Mouse (Mus musculus): ENCODE data around the gene Auts2. TPM values are rescaled to one million over a fixed set of nuclear protein-coding genes. Genes with fewer than 3 reads are reported as not detected.

Auts2 gene
- polyA plus RNA-seq, 1 experiment from 2014 or later: 24.7 TPM

DNA sequence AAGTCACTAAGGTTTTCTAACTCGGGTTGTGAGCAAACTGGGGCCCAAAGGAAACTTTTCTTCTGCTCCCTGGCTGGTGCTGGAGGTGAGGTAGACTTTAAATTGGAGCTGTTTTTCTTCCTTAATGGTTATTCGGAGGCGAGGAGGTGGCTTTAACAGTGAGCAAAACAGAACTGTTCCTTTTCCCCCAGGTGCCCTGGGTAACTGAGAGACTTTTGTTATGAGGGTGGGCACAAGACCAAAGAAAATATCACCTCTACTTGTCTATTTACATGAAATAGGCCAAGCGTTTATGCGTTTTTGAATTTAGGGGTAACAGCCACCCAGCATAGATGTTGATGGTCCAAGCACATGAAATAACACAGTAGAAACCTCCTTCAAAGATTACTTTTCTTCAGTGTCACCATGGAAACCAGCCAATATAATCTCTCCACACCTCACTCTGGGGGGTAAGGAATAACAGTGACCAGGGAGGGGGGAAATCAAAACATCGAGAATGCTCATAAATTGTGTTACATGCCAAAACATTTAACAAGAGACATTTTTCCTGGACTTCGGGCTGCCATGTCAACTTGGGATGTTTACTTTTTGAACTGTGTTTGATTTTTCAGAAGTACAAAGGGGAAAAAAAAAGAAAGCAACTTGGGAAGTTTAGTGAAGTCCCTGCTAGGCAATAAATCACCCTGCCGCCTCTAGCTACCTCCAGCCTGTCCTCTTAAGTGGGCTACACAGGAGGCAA, 832.2 kb downstream of the Auts2 start:
- WGBS: 70% methylated on average over 8 of the region's 8 CpGs
- no peaks in the 10 kb centered on the region for H3K27me3 ChIP-seq (ENCODE audit: insufficient read depth, poor library complexity, severe bottlenecking)
- no peak for DNase-seq (ENCODE audit: low spot score)
- no peak overlapping the region for H3K27ac ChIP-seq
- H3K4me3 ChIP-seq: no peak overlapping the region
- peaks cover 7% of the 10 kb centered on the region; the same call in 1 of the 2 replicates for H3K36me3 ChIP-seq
- 0 out of 2 replicates have a peak, but pooled peaks cover 5% of the 10 kb centered on the region for H3K4me1 ChIP-seq
- peaks cover 4% of the 10 kb centered on the region; the same call in 1 of the 2 replicates for H3K9me3 ChIP-seq

DNA sequence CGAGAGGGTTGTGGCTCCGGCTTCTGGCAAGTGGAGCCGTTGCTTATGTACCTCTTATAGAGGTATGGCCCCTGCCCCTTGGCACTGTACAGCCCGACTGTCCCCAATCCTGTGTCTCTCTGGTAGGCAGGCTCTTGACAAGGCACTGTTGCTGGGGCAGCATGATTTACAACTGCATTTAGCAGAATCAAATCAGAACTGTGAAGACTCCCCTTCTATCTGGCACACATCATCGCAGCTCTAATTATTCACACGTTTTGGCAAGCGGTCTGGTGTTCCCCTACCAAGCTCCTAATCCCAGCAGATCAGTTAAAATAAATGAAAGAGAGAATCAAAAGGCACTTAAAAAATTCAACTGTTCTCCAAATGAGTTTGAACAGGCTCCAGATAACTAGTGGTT, 835.7 kb downstream of the Auts2 start:
- 90% methylated on average over 7 of the region's 7 CpGs for WGBS
- no peak overlapping the region for H3K27ac ChIP-seq
- no peaks in the 10 kb centered on the region for H3K36me3 ChIP-seq
- no peaks in the 10 kb centered on the region for H3K27me3 ChIP-seq (ENCODE audit: insufficient read depth, poor library complexity, severe bottlenecking)
- no peak for DNase-seq (ENCODE audit: low spot score)
- no peak overlapping the region for H3K4me3 ChIP-seq
- no peaks in the 10 kb centered on the region for H3K9me3 ChIP-seq
- H3K4me1 ChIP-seq: 0 out of 2 replicates have a peak, but pooled peaks cover 5% of the 10 kb centered on the region

DNA sequence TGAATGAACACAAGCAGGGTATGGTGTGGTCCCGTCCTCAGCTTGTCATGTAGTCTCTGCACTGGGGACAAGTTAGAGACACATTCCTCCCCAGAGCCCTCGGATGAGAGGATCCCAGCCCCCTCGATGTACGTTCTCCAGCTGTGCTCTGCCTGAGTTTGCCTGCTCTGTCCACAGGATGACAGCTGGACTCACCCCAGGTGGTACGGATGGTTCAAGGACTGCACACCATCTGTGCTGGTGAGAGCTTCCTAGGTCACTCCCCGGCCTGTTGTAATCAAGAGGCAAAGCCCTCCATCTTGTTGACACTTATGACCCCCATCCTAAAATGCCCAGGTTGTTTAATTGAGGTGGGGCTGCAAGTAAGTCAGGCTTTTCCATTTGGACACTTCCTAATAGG, 839.4 kb downstream of the Auts2 start:
- no peaks in the 10 kb centered on the region for H3K36me3 ChIP-seq
- no peak overlapping the region for H3K27ac ChIP-seq
- H3K9me3 ChIP-seq: no peaks in the 10 kb centered on the region
- DNase-seq (ENCODE audit: low spot score): no peak
- no peak overlapping the region for H3K4me3 ChIP-seq
- WGBS: 66% methylated on average over 6 of the region's 6 CpGs
- H3K27me3 ChIP-seq (ENCODE audit: insufficient read depth, poor library complexity, severe bottlenecking): no peaks in the 10 kb centered on the region
- H3K4me1 ChIP-seq: 0 out of 2 replicates have a peak, but pooled peaks cover 4% of the 10 kb centered on the region

DNA sequence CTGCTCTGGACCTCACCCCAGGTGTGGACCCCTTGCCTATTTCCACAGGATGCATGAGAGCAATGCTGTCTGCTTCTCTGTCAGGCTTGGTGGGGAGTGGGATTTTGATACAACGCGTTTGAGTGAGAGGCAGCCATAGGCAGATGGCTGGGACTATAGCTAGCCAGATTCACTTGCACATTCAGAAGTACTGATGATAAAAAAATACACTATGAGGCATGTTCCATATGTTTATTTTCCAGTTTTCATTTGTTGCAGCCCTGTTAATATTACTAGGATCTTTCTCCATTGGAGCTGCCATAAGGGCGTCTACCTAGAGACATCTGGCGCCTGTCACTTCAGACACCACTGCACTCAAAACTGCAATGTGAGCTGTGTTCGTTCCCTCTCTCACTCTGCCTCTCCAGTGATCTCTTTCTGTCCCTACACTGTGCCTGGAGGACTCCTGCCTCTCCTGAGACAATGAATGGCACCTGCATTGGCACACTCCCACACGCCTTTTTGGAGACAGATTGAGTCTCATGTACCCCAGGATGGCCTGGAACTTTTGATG, 840.2 kb downstream of the Auts2 start:
- H3K27me3 ChIP-seq (ENCODE audit: insufficient read depth, poor library complexity, severe bottlenecking): no peaks in the 10 kb centered on the region
- 84% methylated on average over 6 of the region's 6 CpGs for WGBS
- no peaks in the 10 kb centered on the region for H3K36me3 ChIP-seq
- DNase-seq (ENCODE audit: low spot score): no peak
- H3K4me3 ChIP-seq: no peak overlapping the region
- H3K9me3 ChIP-seq: no peaks in the 10 kb centered on the region
- H3K4me1 ChIP-seq: 0 out of 2 replicates have a peak, but pooled peaks cover 4% of the 10 kb centered on the region
- H3K27ac ChIP-seq: no peak overlapping the region

DNA sequence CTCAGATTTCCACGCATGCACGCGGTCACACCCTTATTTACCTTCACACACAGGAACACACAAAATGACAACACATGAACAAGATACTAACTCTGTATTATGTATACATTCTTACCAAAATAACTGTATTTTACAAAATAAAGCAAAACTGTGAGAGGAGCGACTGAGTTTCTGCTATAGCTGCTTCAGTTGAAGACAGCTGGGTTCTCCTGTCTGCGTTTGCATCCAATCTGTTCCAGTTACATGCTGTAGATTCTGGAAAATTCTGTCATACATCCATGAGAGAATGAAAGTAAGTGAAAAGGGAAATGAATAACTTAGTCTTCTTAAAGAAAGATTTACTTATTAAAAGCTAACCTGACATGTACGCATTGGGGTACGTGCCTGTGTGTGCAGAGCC, 844.2 kb downstream of the Auts2 start:
- 95% methylated on average over 7 of the region's 7 CpGs for WGBS
- Histone ChIP-seq H3K4me3 (no peak overlapping the region), H3K27me3 (ENCODE audit: insufficient read depth, poor library complexity, severe bottlenecking) (no peaks in the 10 kb centered on the region), H3K9me3 (no peaks in the 10 kb centered on the region), H3K36me3 (no peaks in the 10 kb centered on the region), H3K27ac (no peak overlapping the region), H3K4me1 (0 out of 2 replicates have a peak, but pooled peaks cover 4% of the 10 kb centered on the region)
- no peak for DNase-seq (ENCODE audit: low spot score)

DNA sequence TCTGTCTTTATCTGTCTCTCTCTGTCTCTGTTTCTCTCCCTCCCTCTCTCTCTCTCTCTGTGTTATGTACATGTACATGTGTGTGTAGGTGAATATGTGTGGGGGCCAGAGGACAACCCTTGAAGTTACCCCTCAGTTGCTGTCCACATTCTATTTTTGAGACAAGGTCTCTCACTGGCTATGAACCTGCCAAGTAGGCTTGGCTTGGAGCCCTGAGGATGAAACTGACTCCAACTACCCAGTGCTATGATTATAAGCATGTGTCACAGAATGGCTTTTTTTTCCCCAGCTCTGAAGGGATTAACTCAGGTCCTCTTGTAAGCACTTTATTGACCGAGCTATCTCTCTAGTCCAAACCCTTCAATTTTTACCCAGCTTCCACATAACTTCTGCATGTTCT, 852.4 kb downstream of the Auts2 start:
- 79% methylated on average over 1 of the region's 1 CpGs for WGBS
- H3K27me3 ChIP-seq (ENCODE audit: insufficient read depth, poor library complexity, severe bottlenecking): no peaks in the 10 kb centered on the region
- DNase-seq (ENCODE audit: low spot score): no peak
- no peaks in the 10 kb centered on the region for H3K36me3 ChIP-seq
- no peak overlapping the region for H3K4me3 ChIP-seq
- no peaks in the 10 kb centered on the region for H3K9me3 ChIP-seq
- no peaks in the 10 kb centered on the region for H3K4me1 ChIP-seq
- no peak overlapping the region for H3K27ac ChIP-seq

DNA sequence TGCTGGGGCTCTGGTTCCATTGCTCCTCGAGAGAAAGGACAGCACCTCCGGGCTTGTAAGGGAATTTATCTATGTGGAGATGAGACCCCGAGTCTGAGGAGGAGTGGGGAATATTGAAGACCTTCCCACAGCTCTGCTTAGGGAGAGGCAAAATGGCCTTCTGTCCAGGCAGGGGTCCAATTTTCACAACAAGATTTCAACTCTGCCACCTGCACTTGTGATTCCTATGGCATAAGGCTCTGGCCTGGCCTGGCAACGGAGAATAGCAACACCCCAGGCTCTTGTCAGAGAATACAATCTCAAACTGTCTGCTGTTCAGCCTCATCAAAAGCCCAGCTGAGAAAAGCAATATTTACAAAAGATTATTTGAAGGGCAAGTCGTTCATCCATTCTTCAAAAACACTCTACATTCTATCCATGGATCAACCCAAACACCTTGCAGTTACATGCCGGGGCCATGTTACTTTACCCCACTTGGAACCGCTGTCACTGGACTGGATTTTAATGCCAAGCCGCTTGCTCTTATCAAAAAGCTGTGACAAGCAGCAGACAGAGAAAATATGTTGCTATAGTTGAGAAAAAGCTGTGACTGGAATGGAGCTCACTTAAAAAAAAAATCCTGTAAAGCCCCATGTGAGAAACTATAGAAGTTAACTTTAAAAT, 856.1 kb downstream of the Auts2 start:
- WGBS: 81% methylated on average over 8 of the region's 8 CpGs
- H3K27me3 ChIP-seq (ENCODE audit: insufficient read depth, poor library complexity, severe bottlenecking): no peaks in the 10 kb centered on the region
- H3K4me3 ChIP-seq: no peak overlapping the region
- 0 out of 2 replicates have a peak, but pooled peaks cover 2% of the 10 kb centered on the region for H3K36me3 ChIP-seq
- peaks cover 4% of the 10 kb centered on the region; the same call in 1 of the 2 replicates for H3K9me3 ChIP-seq
- DNase-seq (ENCODE audit: low spot score): no peak
- no peak overlapping the region for H3K27ac ChIP-seq
- H3K4me1 ChIP-seq: no peaks in the 10 kb centered on the region

DNA sequence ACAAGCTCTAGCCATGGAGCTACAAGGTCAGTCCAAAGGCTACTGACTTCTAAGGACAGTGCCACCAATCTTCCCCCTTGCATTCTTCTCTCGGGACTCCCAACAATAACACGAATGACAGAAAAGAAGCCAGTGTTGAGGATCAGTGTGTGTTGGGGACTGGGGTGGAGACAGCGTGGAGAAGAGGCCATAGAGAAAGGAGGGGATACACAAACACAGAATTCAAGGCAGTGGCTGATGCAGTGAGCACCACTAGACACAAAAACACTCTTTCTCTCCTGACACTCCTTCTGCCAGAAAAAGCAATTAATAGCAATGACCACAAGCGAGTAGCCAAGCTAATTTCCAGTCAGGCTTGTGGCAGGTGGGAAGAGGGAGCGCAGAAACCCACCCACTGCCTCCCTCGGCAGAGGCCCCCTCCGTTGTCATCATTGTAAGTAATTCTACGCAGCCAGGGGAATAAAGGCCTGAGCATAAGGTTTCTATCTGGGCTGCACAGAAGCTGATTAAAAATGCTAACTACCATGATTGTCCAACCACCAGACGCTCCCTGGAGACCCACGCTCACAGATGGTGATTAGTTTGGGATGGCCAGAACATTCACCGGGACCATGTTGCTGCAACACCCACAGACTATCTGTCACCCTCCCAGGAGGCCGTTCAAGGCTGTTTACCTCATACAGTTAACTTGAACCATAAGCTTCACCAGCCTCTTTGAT, 862.9 kb downstream of the Auts2 start:
- 0 out of 2 replicates have a peak, but pooled peaks cover 2% of the 10 kb centered on the region for H3K36me3 ChIP-seq
- H3K4me1 ChIP-seq: 0 out of 2 replicates have a peak, but pooled peaks cover 4% of the 10 kb centered on the region
- no peaks in the 10 kb centered on the region for H3K27me3 ChIP-seq (ENCODE audit: insufficient read depth, poor library complexity, severe bottlenecking)
- H3K27ac ChIP-seq: no peak overlapping the region
- 74% methylated on average over 12 of the region's 12 CpGs for WGBS
- H3K9me3 ChIP-seq: peaks cover 4% of the 10 kb centered on the region; the same call in 1 of the 2 replicates
- H3K4me3 ChIP-seq: no peak overlapping the region
- no peak for DNase-seq (ENCODE audit: low spot score)

DNA sequence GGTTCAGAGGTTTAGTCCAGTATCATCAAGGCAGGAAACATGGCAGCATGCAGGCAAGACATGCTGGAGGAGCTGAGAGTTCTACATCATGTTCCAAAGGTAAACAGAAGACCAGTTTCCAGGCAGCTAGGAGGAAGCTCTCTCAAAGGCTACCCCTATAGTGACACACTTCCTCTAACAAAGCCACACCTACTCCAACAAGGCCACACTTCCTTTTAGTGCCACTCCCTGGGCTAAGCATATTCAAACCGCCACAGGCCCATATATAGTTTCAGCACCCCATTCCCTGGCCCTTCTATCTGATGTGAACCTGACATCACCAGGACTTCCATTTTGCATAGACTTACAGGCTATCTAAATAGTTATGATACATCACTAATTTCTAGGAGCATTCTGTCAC, 863.6 kb downstream of the Auts2 start:
- H3K27ac ChIP-seq: no peak overlapping the region
- 0 out of 2 replicates have a peak, but pooled peaks cover 4% of the 10 kb centered on the region for H3K4me1 ChIP-seq
- DNase-seq (ENCODE audit: low spot score): no peak
- peaks cover 4% of the 10 kb centered on the region; the same call in 1 of the 2 replicates for H3K9me3 ChIP-seq
- no peak overlapping the region for H3K4me3 ChIP-seq
- H3K27me3 ChIP-seq (ENCODE audit: insufficient read depth, poor library complexity, severe bottlenecking): no peaks in the 10 kb centered on the region
- WGBS: 89% methylated on average over 1 of the region's 1 CpGs
- 0 out of 2 replicates have a peak, but pooled peaks cover 2% of the 10 kb centered on the region for H3K36me3 ChIP-seq

DNA sequence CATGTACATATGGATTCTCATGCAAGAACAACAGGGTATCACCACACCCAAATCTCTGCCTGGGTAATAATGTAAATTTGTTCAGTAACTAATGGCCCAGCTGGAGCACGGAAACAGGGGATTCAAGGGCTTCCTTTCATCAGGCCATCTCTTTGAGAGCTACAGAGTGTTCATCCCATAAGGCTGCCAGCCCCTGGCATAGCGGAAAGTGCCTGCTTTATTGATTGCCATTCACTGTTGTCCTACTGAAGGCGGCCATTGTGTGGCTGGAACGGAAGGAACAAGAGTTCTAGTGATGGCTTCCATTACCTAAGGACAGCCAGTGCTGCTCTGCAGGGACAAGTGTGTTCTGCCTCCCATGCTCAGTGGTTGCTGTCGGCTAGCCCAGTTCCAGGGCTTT, 865.6 kb downstream of the Auts2 start:
- H3K4me3 ChIP-seq: no peak overlapping the region
- no peak overlapping the region for H3K27ac ChIP-seq
- H3K4me1 ChIP-seq: 0 out of 2 replicates have a peak, but pooled peaks cover 4% of the 10 kb centered on the region
- no peaks in the 10 kb centered on the region for H3K9me3 ChIP-seq
- no peaks in the 10 kb centered on the region for H3K27me3 ChIP-seq (ENCODE audit: insufficient read depth, poor library complexity, severe bottlenecking)
- WGBS: 87% methylated on average over 5 of the region's 5 CpGs
- no peaks in the 10 kb centered on the region for H3K36me3 ChIP-seq
- DNase-seq (ENCODE audit: low spot score): no peak

DNA sequence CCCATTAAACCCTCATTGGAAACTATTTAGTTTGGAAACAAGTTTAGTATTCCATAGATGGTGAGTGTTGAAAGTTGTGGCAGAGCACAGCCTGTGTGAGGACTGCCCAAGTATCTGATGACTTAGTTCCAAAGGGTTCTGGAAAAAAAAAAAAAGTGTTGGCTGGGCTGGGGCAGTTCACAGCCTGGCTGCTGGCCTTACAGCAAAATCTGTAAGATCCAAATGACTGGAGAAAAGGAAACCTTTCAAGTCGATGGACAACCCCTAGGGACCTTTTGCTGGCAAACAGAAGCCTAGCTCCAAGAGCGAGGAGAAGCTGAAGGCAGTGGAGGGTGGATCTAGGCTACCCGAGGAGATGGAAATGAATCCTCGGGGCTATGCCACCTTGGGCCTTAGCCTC, 869.4 kb downstream of the Auts2 start:
- H3K27me3 ChIP-seq (ENCODE audit: insufficient read depth, poor library complexity, severe bottlenecking): no peaks in the 10 kb centered on the region
- H3K27ac ChIP-seq: no peak overlapping the region
- no peaks in the 10 kb centered on the region for H3K4me1 ChIP-seq
- H3K9me3 ChIP-seq: no peaks in the 10 kb centered on the region
- H3K36me3 ChIP-seq: no peaks in the 10 kb centered on the region
- DNase-seq (ENCODE audit: low spot score): no peak
- no peak overlapping the region for H3K4me3 ChIP-seq
- 84% methylated on average over 4 of the region's 4 CpGs for WGBS

DNA sequence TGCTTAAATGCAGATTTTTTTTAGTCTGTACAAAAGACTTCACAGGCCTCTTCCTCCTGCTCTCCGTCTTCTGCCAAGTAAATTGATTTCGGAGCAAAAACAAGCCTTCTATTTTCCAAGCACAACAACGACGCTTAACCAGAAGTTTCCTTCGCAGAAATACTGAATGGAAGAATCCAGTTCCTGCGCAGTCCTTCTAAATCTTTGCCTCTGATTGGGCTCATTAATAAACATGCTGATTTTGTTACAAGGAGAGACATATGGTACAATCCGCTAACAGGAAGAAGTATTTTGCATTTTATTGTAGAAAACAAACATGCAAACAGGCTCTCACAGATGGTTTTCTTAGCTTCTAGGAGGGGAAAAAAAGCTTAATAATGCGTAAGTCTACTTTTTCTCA, 878.1 kb downstream of the Auts2 start:
- 86% methylated on average over 8 of the region's 8 CpGs for WGBS

More for the DNA sequence above, 878.1 kb downstream of the Auts2 start:
- no peaks in the 10 kb centered on the region for H3K36me3 ChIP-seq
- no peaks in the 10 kb centered on the region for H3K27me3 ChIP-seq (ENCODE audit: insufficient read depth, poor library complexity, severe bottlenecking)
- H3K27ac ChIP-seq: no peak overlapping the region
- no peaks in the 10 kb centered on the region for H3K9me3 ChIP-seq
- H3K4me1 ChIP-seq: no peaks in the 10 kb centered on the region
- H3K4me3 ChIP-seq: no peak overlapping the region
- no peak for DNase-seq (ENCODE audit: low spot score)
